ENCODE assay signal across 15 mouse cellular contexts in the genomic region with DNA sequence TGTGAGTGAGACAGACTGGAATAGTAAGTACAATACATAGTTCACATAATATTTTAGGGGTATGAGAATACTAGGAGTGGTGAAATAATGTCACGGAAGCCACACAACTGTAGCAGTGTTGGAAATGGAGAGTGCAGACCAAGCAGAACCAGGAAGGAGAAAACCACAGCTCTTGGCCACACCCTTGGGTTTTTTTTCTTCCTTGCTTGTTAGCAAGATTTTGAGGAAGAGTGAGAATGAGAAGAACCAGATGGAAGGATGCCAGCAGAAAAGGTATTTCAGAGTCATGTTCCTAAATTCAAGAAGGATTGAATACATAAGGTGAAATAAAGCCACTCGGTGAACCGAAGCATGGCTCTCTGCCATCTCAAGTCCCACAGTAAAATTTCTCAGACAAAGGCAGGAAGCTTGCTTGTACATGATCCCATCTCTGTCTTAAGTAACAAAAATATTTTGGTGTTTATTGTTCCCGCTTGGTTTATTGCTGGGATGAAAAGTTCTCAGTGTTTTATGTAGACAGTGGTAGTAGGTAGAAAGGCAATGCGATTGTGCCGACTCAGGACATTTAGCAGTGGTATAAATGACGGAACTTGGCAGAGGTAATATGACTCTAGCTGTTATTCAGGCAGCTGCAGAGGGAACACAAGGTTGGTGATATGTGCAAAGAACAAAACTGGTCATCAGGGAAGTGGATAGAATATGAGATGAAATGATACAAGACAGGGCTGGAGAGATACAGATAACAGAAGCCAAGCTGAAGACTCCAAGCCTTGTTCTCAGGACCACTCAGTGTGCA.
DNase-seq lines count a peak whose midpoint lies in the region; ATAC-seq and TF ChIP-seq lines count a peak whose summit lies in the region.
"Had no signal": no experiment of that assay in that cellular context is flagged by ENCODE, and none has a peak within 500 bp of the region (broad histone marks: within the 10 kb centered on the region; RNA-seq: fewer than 3 reads in every experiment).

No protein-coding gene starts in this region.

- no peaks in the 10 kb centered on the region for H3K27me3 ChIP-seq in embryonic facial prominence, embryonic 14.5 days (replicated peaks; ENCODE audit: control insufficient read depth, insufficient read depth, low read length)
- no peaks in the 10 kb centered on the region for H3K27me3 ChIP-seq in embryonic facial prominence, embryonic 10.5 days (replicated peaks; ENCODE audit: low read depth, poor library complexity, severe bottlenecking)
- no peaks in the 10 kb centered on the region for H3K27me3 ChIP-seq in limb, embryonic 14.5 days (ENCODE audit: control insufficient read depth, insufficient read depth, low read length)
- no peaks in the 10 kb centered on the region for H3K27me3 ChIP-seq in myocyte (ENCODE audit: control insufficient read depth, insufficient read depth, insufficient read length)
- H3K27me3 ChIP-seq in hindbrain, embryonic 16.5 days (replicated peaks; ENCODE audit: control insufficient read depth, insufficient read depth, low read length) = no peaks in the 10 kb centered on the region
- H3K27me3 ChIP-seq: embryonic facial prominence, embryonic 15.5 days; forebrain, embryonic 15.5 days had no signal

- no peak; the same call in 1 of the 2 replicates for ATAC-seq in embryonic facial prominence, embryonic 14.5 days (ENCODE audit: low read depth)
- ATAC-seq in limb, embryonic 14.5 days (ENCODE audit: low FRiP score, low read depth) = 0 out of 2 replicates have a peak, but pooled peaks have one; percentile 53
- no peak for ATAC-seq in hindbrain, embryonic 16.5 days
- ATAC-seq: activated CD4-positive, CD25-positive, alpha-beta regulatory T cell, adult 4 months; forebrain, embryonic 15.5 days; liver, postnatal 0 days had no signal

- no peaks in the 10 kb centered on the region for H3K36me3 ChIP-seq in embryonic facial prominence, embryonic 14.5 days (ENCODE audit: control insufficient read depth, insufficient read depth, low read length)
- H3K36me3 ChIP-seq in embryonic facial prominence, embryonic 10.5 days (replicated peaks) = no peaks in the 10 kb centered on the region
- no peaks in the 10 kb centered on the region for H3K36me3 ChIP-seq in limb, embryonic 14.5 days (ENCODE audit: control insufficient read depth, insufficient read depth, low read length)
- H3K36me3 ChIP-seq in myocyte (ENCODE audit: control insufficient read depth, insufficient read depth) = no peaks in the 10 kb centered on the region
- no peaks in the 10 kb centered on the region for H3K36me3 ChIP-seq in hindbrain, embryonic 16.5 days (ENCODE audit: control insufficient read depth, insufficient read depth, low read length)
- H3K36me3 ChIP-seq: embryonic facial prominence, embryonic 15.5 days; forebrain, embryonic 15.5 days had no signal

- H3K9me3 ChIP-seq in embryonic facial prominence, embryonic 14.5 days (ENCODE audit: control insufficient read depth, low read length) = no peaks in the 10 kb centered on the region
- H3K9me3 ChIP-seq in embryonic facial prominence, embryonic 10.5 days = no peaks in the 10 kb centered on the region
- H3K9me3 ChIP-seq in limb, embryonic 14.5 days (ENCODE audit: control insufficient read depth, low read length) = no peaks in the 10 kb centered on the region
- no peaks in the 10 kb centered on the region for H3K9me3 ChIP-seq in hindbrain, embryonic 16.5 days (ENCODE audit: control insufficient read depth, low read length)
- H3K9me3 ChIP-seq: embryonic facial prominence, embryonic 15.5 days; forebrain, embryonic 15.5 days had no signal

- no peak overlapping the region for H3K4me2 ChIP-seq in embryonic facial prominence, embryonic 14.5 days (ENCODE audit: low read depth, low read length)
- no peak overlapping the region for H3K4me2 ChIP-seq in limb, embryonic 14.5 days (replicated peaks; ENCODE audit: low read depth, low read length, severe bottlenecking)
- H3K4me2 ChIP-seq in myocyte (ENCODE audit: low read depth) = peak overlapping the region; percentile 10
- no peak overlapping the region for H3K4me2 ChIP-seq in hindbrain, embryonic 16.5 days (ENCODE audit: low read length)
- H3K4me2 ChIP-seq: embryonic facial prominence, embryonic 15.5 days; forebrain, embryonic 15.5 days had no signal

- H3K79me2 ChIP-seq in myocyte (ENCODE audit: control insufficient read depth, insufficient read depth) = no peaks in the 10 kb centered on the region

- no peak overlapping the region for H3K27ac ChIP-seq in embryonic facial prominence, embryonic 14.5 days (replicated peaks; ENCODE audit: low read depth, low read length)
- H3K27ac ChIP-seq in embryonic facial prominence, embryonic 10.5 days (replicated peaks) = no peak overlapping the region
- no peak overlapping the region for H3K27ac ChIP-seq in limb, embryonic 14.5 days (replicated peaks; ENCODE audit: low read depth, low read length)
- H3K27ac ChIP-seq in hindbrain, embryonic 16.5 days (ENCODE audit: low read depth, low read length) = no peak overlapping the region
- H3K27ac ChIP-seq: embryonic facial prominence, embryonic 15.5 days; forebrain, embryonic 15.5 days had no signal

- DNase-seq in embryonic facial prominence, embryonic 14.5 days (ENCODE audit: low spot score) = peak; percentile 56
- DNase-seq in embryonic facial prominence, embryonic 10.5 days (ENCODE audit: low spot score) = no peak
- DNase-seq in layer of hippocampus, adult 9-11 months = peak; percentile 33
- no peak for DNase-seq in layer of hippocampus, adult 18-20 months (ENCODE audit: low spot score in 2 of 2)
- DNase-seq in limb, embryonic 14.5 days (ENCODE audit: low spot score) = peak; percentile 39
- no peak for DNase-seq in right cerebral cortex, postnatal 10 days (ENCODE audit: low spot score in 2 of 2)
- DNase-seq: cerebellum, postnatal 14 days; kidney, postnatal 25 days; liver, postnatal 0 days; thymus, postnatal 25 days had no signal

- TF ChIP-seq POLR2A in limb, embryonic 14.5 days (IDR thresholded peaks at IDR 0.05; ENCODE audit: borderline replicate concordance, extremely low read depth, insufficient read depth, insufficient read length) = no peak
- TF ChIP-seq POLR2A in myocyte (IDR thresholded peaks at IDR 0.05; ENCODE audit: insufficient read length, low read depth) = no peak

- whole genome bisulfite sequencing in embryonic facial prominence, embryonic 14.5 days = 65% methylated on average over 7 of the region's 7 CpGs
- 87% methylated on average over 7 of the region's 7 CpGs for WGBS in embryonic facial prominence, embryonic 10.5 days
- WGBS in limb, embryonic 14.5 days = 57% methylated on average over 7 of the region's 7 CpGs
- 86% methylated on average over 7 of the region's 7 CpGs for WGBS in hindbrain, embryonic 16.5 days

- no peak overlapping the region for H3K4me3 ChIP-seq in embryonic facial prominence, embryonic 14.5 days (ENCODE audit: low read depth, low read length)
- no peak overlapping the region for H3K4me3 ChIP-seq in embryonic facial prominence, embryonic 10.5 days
- no peak overlapping the region for H3K4me3 ChIP-seq in limb, embryonic 14.5 days (replicated peaks; ENCODE audit: low read length)
- no peak overlapping the region for H3K4me3 ChIP-seq in myocyte
- H3K4me3 ChIP-seq in hindbrain, embryonic 16.5 days (ENCODE audit: low read length) = no peak overlapping the region
- H3K4me3 ChIP-seq: embryonic facial prominence, embryonic 15.5 days; forebrain, embryonic 15.5 days had no signal

- H3K9ac ChIP-seq in embryonic facial prominence, embryonic 14.5 days (ENCODE audit: low read depth, low read length) = no peak overlapping the region
- no peak overlapping the region for H3K9ac ChIP-seq in limb, embryonic 14.5 days (ENCODE audit: low read depth, low read length, severe bottlenecking)
- no peak overlapping the region for H3K9ac ChIP-seq in hindbrain, embryonic 16.5 days (ENCODE audit: low read depth, low read length)
- H3K9ac ChIP-seq: embryonic facial prominence, embryonic 15.5 days; forebrain, embryonic 15.5 days; liver, postnatal 0 days had no signal

- peaks cover 9% of the 10 kb centered on the region for H3K4me1 ChIP-seq in embryonic facial prominence, embryonic 14.5 days (ENCODE audit: control insufficient read depth, insufficient read depth, low read length)
- 0 out of 2 replicates have a peak, but pooled peaks cover under 1% of the 10 kb centered on the region for H3K4me1 ChIP-seq in embryonic facial prominence, embryonic 10.5 days
- H3K4me1 ChIP-seq in limb, embryonic 14.5 days (ENCODE audit: control insufficient read depth, insufficient read depth, low read length) = peaks cover 5% of the 10 kb centered on the region; the same call in 1 of the 2 replicates
- no peaks in the 10 kb centered on the region for H3K4me1 ChIP-seq in hindbrain, embryonic 16.5 days (ENCODE audit: control insufficient read depth, insufficient read depth, low read depth, low read length)
- H3K4me1 ChIP-seq: forebrain, embryonic 15.5 days had no signal

- no peak overlapping the region for H3ac ChIP-seq in myocyte (ENCODE audit: control insufficient read depth, insufficient read length)

TF ChIP-seq in myocyte, 11 proteins besides CTCF, POLR2A, EP300 and RAD21:
- TF ChIP-seq TCF3 (IDR thresholded peaks at IDR 0.05; ENCODE audit: insufficient read length, low read depth) = no peak
- no peak for TF ChIP-seq SRF (IDR thresholded peaks at IDR 0.05; ENCODE audit: control insufficient read depth, insufficient read length, low read depth)
- no peak for TF ChIP-seq MAX (IDR thresholded peaks at IDR 0.05; ENCODE audit: low read depth)
- no peak for TF ChIP-seq REST (IDR thresholded peaks at IDR 0.05; ENCODE audit: insufficient read depth, insufficient read length)
- no peak for TF ChIP-seq TCF12 (IDR thresholded peaks at IDR 0.05; ENCODE audit: insufficient read depth, poor library complexity, severe bottlenecking)
- no peak for TF ChIP-seq CEBPB (IDR thresholded peaks at IDR 0.05; ENCODE audit: insufficient read depth, poor library complexity, severe bottlenecking)
- no peak for TF ChIP-seq POLR2AphosphoS2 (IDR thresholded peaks at IDR 0.05; ENCODE audit: insufficient read length, low read depth)
- TF ChIP-seq MYOG (IDR thresholded peaks at IDR 0.05; ENCODE audit: control insufficient read depth in 1 of 3, insufficient read depth in 1 of 3, insufficient read length in 2 of 3, low read depth in 2 of 3) = no peak
- TF ChIP-seq E2F4 (IDR thresholded peaks at IDR 0.05; ENCODE audit: insufficient read depth) = no peak
- TF ChIP-seq USF1 (IDR thresholded peaks at IDR 0.05; ENCODE audit: low read depth) = no peak
- no peak for TF ChIP-seq MYOD1 (IDR thresholded peaks at IDR 0.05; ENCODE audit: control insufficient read depth in 1 of 3, insufficient read length in 2 of 3, low read depth in 2 of 3)

Comparison
In these comparisons a context has a peak if more than half of its experiments do, and no peak if none do; other contexts are left out.
1. DNase-seq: peak in embryonic facial prominence, embryonic 14.5 days (single experiment), layer of hippocampus, adult 9-11 months (single experiment) and limb, embryonic 14.5 days (single experiment); none in embryonic facial prominence, embryonic 10.5 days (single experiment), layer of hippocampus, adult 18-20 months (0 of 2) and right cerebral cortex, postnatal 10 days (0 of 2).